Mouse (Mus musculus): Measurements from ENCODE around the gene Olfr191. TPM values are rescaled to one million over a fixed set of nuclear protein-coding genes. Genes with fewer than 3 reads are reported as not detected.
"Not testable (repeated sequence)": the region's sequence is repeated elsewhere in the genome, so short reads cannot be mapped to it uniquely, and the experiment has no call there.

Olfr191 gene
- polyA plus RNA-seq (2015; fragmentation: Nextera tagmentation; extraction: Ambion mirVana), result not detected in 2 replicates

- not testable (repeated sequence) for H3K9me3 ChIP-seq; H3K4me2 ChIP-seq; H3K9ac ChIP-seq; H3K4me3 ChIP-seq; H3K27me3 ChIP-seq; H3K4me1 ChIP-seq (replicated peaks); H3K36me3 ChIP-seq; ATAC-seq (ENCODE audit: low FRiP score); H3K27ac ChIP-seq
- 32% methylated on average over 1 of the region's 1 CpGs for WGBS
These were observed at the start of gene Olfr191 for GRCm38 (mm10) chr16:59089722-59090121. TSS of gene Olfr191 (minus strand) at chr16:59089822.

DNA sequence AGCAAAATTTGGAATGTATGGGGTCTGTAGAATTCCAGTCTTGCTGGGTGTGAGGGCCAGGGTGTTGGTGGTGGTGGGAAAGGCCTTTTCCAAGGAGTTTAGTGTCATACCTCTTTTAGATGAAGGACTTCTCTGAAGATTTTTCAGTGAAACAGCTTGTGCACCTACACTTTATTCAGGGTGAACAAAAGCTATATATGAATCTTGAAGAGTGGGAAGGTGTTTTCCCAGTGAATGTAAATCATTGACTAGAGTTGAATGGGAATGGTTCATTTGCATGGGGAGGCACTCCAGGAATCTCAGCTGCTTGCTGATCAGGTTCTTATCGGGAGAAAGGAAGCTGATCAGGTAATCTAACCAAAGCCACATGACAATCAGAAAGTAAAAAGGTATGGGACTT lies 41.1 kb upstream of the Olfr191 start:
- H3K9ac ChIP-seq, result no peak overlapping the region
- no peak for ATAC-seq (ENCODE audit: low FRiP score)
- no peaks in the 10 kb centered on the region for H3K36me3 ChIP-seq
- no peak overlapping the region for H3K27ac ChIP-seq
- 88% methylated on average over 1 of the region's 1 CpGs for WGBS
- no peaks in the 10 kb centered on the region for H3K9me3 ChIP-seq
- H3K4me3 ChIP-seq, result no peak overlapping the region
- no peaks in the 10 kb centered on the region for H3K4me1 ChIP-seq (replicated peaks)
- H3K27me3 ChIP-seq, result no peaks in the 10 kb centered on the region
- no peak overlapping the region for H3K4me2 ChIP-seq

GRCm38 (mm10) chr16:59120969-59121368 lies 31.3 kb upstream of the Olfr191 start, which contains the start of gene Olfr194:
TSS of gene Olfr194 (minus strand) at chr16:59121069.
- Histone ChIP-seq H3K4me3 (no peak within 1 kb of the TSS), H3K27me3 (no peaks in the 10 kb centered on the region), H3K27ac (no peak within 1 kb of the TSS), H3K9me3 (no peaks in the 10 kb centered on the region), H3K36me3 (no peaks in the 10 kb centered on the region), H3K4me1 (replicated peaks) (no peaks in the 10 kb centered on the region), H3K4me2 (no peak within 1 kb of the TSS), H3K9ac (no peak within 1 kb of the TSS)
- no peak for ATAC-seq (ENCODE audit: low FRiP score)

GRCm38 (mm10) chr16:59111781-59112180 lies 22.2 kb upstream of the Olfr191 start, which contains the start of gene Olfr193:
TSS of gene Olfr193 (minus strand) at chr16:59111881.
- ATAC-seq (ENCODE audit: low FRiP score), result no peak

DNA sequence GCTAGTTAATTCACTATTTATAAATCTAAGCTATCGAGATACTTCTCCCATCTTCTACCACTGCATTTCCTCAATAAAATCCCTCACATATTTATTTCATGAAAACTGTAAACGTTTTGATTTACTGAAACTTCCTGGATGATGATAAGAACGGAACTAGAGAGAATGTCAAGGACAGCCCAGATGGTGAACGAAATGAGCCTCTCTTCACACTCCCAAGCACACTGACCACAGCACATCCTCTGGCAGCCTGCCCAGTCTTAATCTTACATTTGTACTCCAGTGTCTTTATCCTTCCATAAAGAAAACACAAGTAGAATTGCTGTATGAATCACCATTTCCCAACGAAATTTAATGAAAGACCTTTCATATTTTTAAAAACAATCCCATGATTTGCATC lies 18.9 kb upstream of the Olfr191 start:
- not testable (repeated sequence) for ATAC-seq (ENCODE audit: low FRiP score); H3K9me3 ChIP-seq
- 70% methylated on average over 5 of the region's 5 CpGs for WGBS

More at GRCm38 (mm10) chr16:59111781-59112180, 22.2 kb upstream of the Olfr191 start, which contains the start of gene Olfr193:
- WGBS, result 78% methylated on average over 1 of the region's 1 CpGs
- H3K27ac ChIP-seq, result no peak within 1 kb of the TSS
- H3K36me3 ChIP-seq, result no peaks in the 10 kb centered on the region
- H3K9me3 ChIP-seq, result no peaks in the 10 kb centered on the region
- no peaks in the 10 kb centered on the region for H3K4me1 ChIP-seq (replicated peaks)
- H3K27me3 ChIP-seq, result no peaks in the 10 kb centered on the region
- no peak within 1 kb of the TSS for H3K4me3 ChIP-seq
- H3K9ac ChIP-seq, result no peak within 1 kb of the TSS
- H3K4me2 ChIP-seq, result no peak within 1 kb of the TSS

DNA sequence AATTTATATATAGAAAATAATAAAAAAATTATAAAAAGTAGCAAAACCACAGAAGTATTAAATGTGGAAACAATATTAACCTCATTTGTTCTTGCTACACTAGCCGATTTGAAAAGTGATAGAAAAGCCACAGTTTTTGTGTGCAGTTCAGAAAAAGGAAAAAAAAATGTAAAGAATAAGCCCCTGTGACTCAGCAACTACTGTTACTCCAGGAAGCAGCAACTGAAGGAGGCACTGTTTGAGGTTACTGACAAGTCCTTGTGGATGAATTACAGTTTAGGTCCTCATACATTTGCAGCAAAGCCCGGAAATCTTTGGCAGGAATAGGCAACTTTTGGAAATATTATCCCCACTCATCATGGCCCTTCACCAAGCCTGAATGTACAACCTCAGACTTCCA lies 15.7 kb upstream of the Olfr191 start:
- H3K4me2 ChIP-seq, result no peak overlapping the region
- no peak for ATAC-seq (ENCODE audit: low FRiP score)
- no peaks in the 10 kb centered on the region for H3K27me3 ChIP-seq
- no peaks in the 10 kb centered on the region for H3K9me3 ChIP-seq
- 86% methylated on average over 2 of the region's 2 CpGs for WGBS
- H3K4me3 ChIP-seq, result no peak overlapping the region
- no peaks in the 10 kb centered on the region for H3K36me3 ChIP-seq
- no peaks in the 10 kb centered on the region for H3K4me1 ChIP-seq (replicated peaks)
- H3K9ac ChIP-seq, result no peak overlapping the region
- H3K27ac ChIP-seq, result no peak overlapping the region

More for the DNA sequence above, 18.9 kb upstream of the Olfr191 start:
- H3K36me3 ChIP-seq; H3K9ac ChIP-seq; H3K4me3 ChIP-seq; H3K27ac ChIP-seq; H3K27me3 ChIP-seq; H3K4me1 ChIP-seq (replicated peaks); H3K4me2 ChIP-seq: not testable (repeated sequence)

GRCm38 (mm10) chr16:59081113-59081512 lies 8.5 kb downstream of the Olfr191 start:
- not testable (repeated sequence) for H3K4me2 ChIP-seq; H3K9me3 ChIP-seq; ATAC-seq (ENCODE audit: low FRiP score)

GRCm38 (mm10) chr16:59077905-59078304 lies 11.7 kb downstream of the Olfr191 start, which contains the start of gene Olfr190:
TSS of gene Olfr190 (minus strand) at chr16:59078005.
- H3K27me3 ChIP-seq, result no peaks in the 10 kb centered on the region
- no peaks in the 10 kb centered on the region for H3K36me3 ChIP-seq
- no peaks in the 10 kb centered on the region for H3K4me1 ChIP-seq (replicated peaks)
- ATAC-seq (ENCODE audit: low FRiP score), result no peak
- no peak within 1 kb of the TSS for H3K4me2 ChIP-seq
- H3K9me3 ChIP-seq, result no peaks in the 10 kb centered on the region
- H3K27ac ChIP-seq, result no peak within 1 kb of the TSS
- 93% methylated on average over 5 of the region's 5 CpGs for WGBS
- H3K9ac ChIP-seq, result no peak within 1 kb of the TSS
- no peak within 1 kb of the TSS for H3K4me3 ChIP-seq

More at GRCm38 (mm10) chr16:59081113-59081512, 8.5 kb downstream of the Olfr191 start:
- not testable (repeated sequence) for H3K4me3 ChIP-seq; H3K9ac ChIP-seq; H3K27me3 ChIP-seq; H3K36me3 ChIP-seq; H3K4me1 ChIP-seq (replicated peaks); H3K27ac ChIP-seq
- WGBS, result 92% methylated on average over 2 of the region's 2 CpGs

- H3K9me3 ChIP-seq, result no peaks in the 10 kb centered on the region
- H3K36me3 ChIP-seq, result no peaks in the 10 kb centered on the region
- no peak overlapping the region for H3K4me3 ChIP-seq
- no peak overlapping the region for H3K27ac ChIP-seq
- 80% methylated on average over 1 of the region's 1 CpGs for WGBS
- H3K4me2 ChIP-seq, result no peak overlapping the region
- no peak overlapping the region for H3K9ac ChIP-seq
- no peak for ATAC-seq (ENCODE audit: low FRiP score)
- H3K4me1 ChIP-seq (replicated peaks), result no peaks in the 10 kb centered on the region
- no peaks in the 10 kb centered on the region for H3K27me3 ChIP-seq
These were observed 16.1 kb downstream of the Olfr191 start for GRCm38 (mm10) chr16:59073520-59073919.

DNA sequence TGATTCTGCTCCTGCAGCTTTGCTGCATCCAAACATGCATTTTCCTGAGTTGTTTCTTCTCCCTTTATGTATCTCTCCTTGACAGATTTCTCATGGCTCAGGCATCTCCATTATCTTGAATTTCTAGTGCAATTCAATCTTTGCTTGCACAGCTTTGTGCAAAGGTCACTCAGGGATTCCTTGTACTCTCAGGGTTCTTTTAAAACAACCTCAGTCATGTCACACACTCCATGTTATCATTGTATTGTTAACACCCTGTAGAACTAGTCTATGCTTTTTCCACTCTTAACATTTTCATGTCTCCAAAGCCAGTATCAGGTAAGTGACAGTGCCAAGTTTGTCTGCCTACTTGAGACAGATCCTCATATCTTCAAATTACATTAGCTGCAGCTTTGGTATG lies 17.9 kb downstream of the Olfr191 start:
- no peak overlapping the region for H3K4me2 ChIP-seq
- H3K4me1 ChIP-seq (replicated peaks), result no peaks in the 10 kb centered on the region
- no peak for ATAC-seq (ENCODE audit: low FRiP score)
- no peaks in the 10 kb centered on the region for H3K36me3 ChIP-seq
- H3K9me3 ChIP-seq, result no peaks in the 10 kb centered on the region
- H3K4me3 ChIP-seq, result no peak overlapping the region
- no peak overlapping the region for H3K9ac ChIP-seq
- no peak overlapping the region for H3K27ac ChIP-seq
- no peaks in the 10 kb centered on the region for H3K27me3 ChIP-seq

DNA sequence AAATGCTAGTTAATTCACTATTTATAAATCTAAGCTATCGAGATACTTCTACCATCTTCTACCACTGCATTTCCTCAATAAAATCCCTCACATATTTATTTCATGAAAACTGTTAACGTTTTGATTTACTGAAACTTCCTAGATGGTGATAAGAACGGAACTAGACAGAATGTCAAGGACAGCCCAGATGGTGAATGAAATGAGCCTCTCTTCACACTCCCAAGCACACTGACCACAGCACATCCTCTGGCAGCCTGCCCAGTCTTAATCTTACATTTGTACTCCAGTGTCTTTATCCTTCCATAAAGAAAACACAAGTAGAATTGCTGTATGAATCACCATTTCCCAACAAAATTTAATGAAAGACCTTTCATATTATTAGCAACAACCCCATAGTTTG lies 27.2 kb downstream of the Olfr191 start:
- ATAC-seq (ENCODE audit: low FRiP score), result not testable (repeated sequence)
- 78% methylated on average over 3 of the region's 3 CpGs for WGBS

DNA sequence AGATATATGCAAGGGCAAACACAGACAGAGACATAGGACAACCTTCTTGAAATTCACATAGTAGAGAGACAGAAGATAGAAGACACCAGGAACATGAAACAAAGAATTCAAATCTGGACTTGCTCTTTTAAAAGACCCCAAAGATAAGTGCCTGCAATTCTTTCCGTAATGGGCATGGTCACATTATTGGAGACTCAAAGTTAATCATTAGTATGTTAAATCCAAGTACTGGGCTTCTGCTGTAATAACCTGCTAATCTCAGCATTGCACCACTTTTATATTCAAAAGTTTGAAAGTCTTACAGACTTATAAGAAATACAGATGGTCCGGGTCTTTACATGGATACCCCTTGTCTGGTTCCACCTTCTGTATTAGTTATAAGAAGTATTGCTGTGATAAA lies 40.3 kb downstream of the Olfr191 start:
- H3K27ac ChIP-seq; H3K4me3 ChIP-seq; H3K36me3 ChIP-seq; H3K27me3 ChIP-seq; H3K9ac ChIP-seq; H3K9me3 ChIP-seq; H3K4me1 ChIP-seq (replicated peaks); H3K4me2 ChIP-seq; ATAC-seq (ENCODE audit: low FRiP score): not testable (repeated sequence)
- 96% methylated on average over 2 of the region's 2 CpGs for WGBS

More for the DNA sequence above, 27.2 kb downstream of the Olfr191 start:
- H3K27ac ChIP-seq; H3K4me3 ChIP-seq; H3K9ac ChIP-seq; H3K9me3 ChIP-seq; H3K4me1 ChIP-seq (replicated peaks); H3K4me2 ChIP-seq; H3K36me3 ChIP-seq; H3K27me3 ChIP-seq: not testable (repeated sequence)

- Histone ChIP-seq H3K9ac (no peak overlapping the region), H3K27ac (no peak overlapping the region), H3K4me1 (replicated peaks) (no peaks in the 10 kb centered on the region), H3K36me3 (no peaks in the 10 kb centered on the region), H3K9me3 (no peaks in the 10 kb centered on the region), H3K27me3 (no peaks in the 10 kb centered on the region), H3K4me3 (no peak overlapping the region), H3K4me2 (no peak overlapping the region)
- ATAC-seq (ENCODE audit: low FRiP score), result no peak
- 74% methylated on average over 1 of the region's 1 CpGs for WGBS
These were observed 40.8 kb downstream of the Olfr191 start for GRCm38 (mm10) chr16:59048860-59049259.

Data from hindbrain, embryonic 13.5 days (tissue).